Mouse (Mus musculus) C2C12 (cell line): ENCODE measurements around the gene Il1r1.

ENCODE experiments used
- CTCF ChIP-seq: IDR thresholded peaks from one replicate; pipeline ENCODE4 v1.5.1; 2011; ENCODE audit not compliant: control insufficient read depth, insufficient read depth, insufficient read length
- MAX ChIP-seq: IDR thresholded peaks from one replicate; pipeline ENCODE4 v1.6.1; 2011; ENCODE audit warnings: mild to moderate bottlenecking, control low read depth
- USF1 ChIP-seq: IDR thresholded peaks from one replicate; pipeline ENCODE4 v1.6.1; 2011; ENCODE audit warnings: low read depth, mild to moderate bottlenecking, control low read depth, moderate library complexity

DNA sequence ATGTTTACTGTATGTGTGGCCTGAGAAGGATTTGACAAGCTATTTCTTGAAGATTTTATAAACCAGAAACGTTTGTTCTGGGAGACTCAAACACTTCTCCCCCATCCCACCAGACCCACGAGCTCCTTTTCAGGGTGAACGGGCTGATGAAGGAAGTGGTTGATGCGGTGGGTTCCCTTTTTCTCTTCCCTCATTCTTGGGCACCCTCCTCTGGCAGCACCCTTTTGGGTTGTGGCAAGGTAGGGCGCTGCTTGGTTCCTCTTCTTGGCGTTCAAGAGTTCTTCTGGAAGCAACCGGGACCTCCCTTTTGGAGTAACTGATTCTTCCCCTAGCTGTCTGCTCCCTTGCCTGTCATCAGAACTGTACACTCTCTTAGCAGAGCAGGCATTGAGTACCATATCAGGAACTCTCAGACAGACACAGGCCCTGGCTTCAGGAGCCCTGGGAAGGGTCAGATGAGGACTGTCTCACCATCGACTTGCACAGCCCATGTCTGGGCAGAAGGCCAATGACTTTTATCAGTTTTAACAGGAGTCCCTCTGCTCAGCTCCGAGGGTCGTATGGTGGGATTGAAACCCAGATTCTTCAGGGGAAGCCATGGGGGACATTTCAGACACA, 131.1 kb downstream of the Il1r1 start:
- TF ChIP-seq CTCF (no peak), USF1 (no peak), MAX (no peak)
